Mouse (Mus musculus) stomach, postnatal 0 days (tissue): Measurements from ENCODE around the gene Parva. TPM values are rescaled to one million over a fixed set of nuclear protein-coding genes. Genes with fewer than 3 reads are reported as not detected.

Source experiments
- ATAC-seq: fragments of 200-750 bp; cut with Nextera tagmentation; 2 replicates; pipeline ENCODE4 v1.8.0; 2017; ENCODE audit not compliant: low FRiP score, low TSS enrichment
- DNase-seq: peaks from one replicate; pipeline ENCODE4 v3.0.0-alpha.2; 2016; ENCODE audit warnings: low spot score
- H3K27ac ChIP-seq: fragments of 300-500 bp; sonication (generic); replicated peaks from 2 replicates; pipeline ENCODE4 v1.5.1; 2014; ENCODE audit warnings: mild to moderate bottlenecking, control low read depth
- H3K27me3 ChIP-seq: fragments of 300-500 bp; sonication (generic); 2 replicates; pipeline ENCODE4 v1.6.1; 2014; ENCODE audit warnings: low read length; ENCODE audit not compliant: control insufficient read depth, insufficient read depth
- H3K36me3 ChIP-seq: fragments of 300-500 bp; sonication (generic); 2 replicates; pipeline ENCODE4 v1.6.1; 2014; ENCODE audit warnings: low read length, mixed read lengths; ENCODE audit not compliant: control insufficient read depth, insufficient read depth
- H3K4me1 ChIP-seq: fragments of 300-500 bp; sonication (generic); replicated peaks from 2 replicates; pipeline ENCODE4 v1.6.1; 2014; ENCODE audit warnings: antibody characterized with exemption; ENCODE audit not compliant: control insufficient read depth, insufficient read depth
- H3K4me2 ChIP-seq: fragments of 300-500 bp; sonication (generic); replicated peaks from 2 replicates; pipeline ENCODE4 v1.6.1; 2014; ENCODE audit warnings: low read depth, mild to moderate bottlenecking, control low read depth, moderate library complexity
- H3K4me3 ChIP-seq: fragments of 300-500 bp; sonication (generic); 2 replicates; pipeline ENCODE4 v1.5.1; 2014; ENCODE audit warnings: low read depth, low read length, control low read depth
- H3K9ac ChIP-seq: fragments of 300-500 bp; sonication (generic); 2 replicates; pipeline ENCODE4 v1.6.1; 2014; ENCODE audit warnings: mild to moderate bottlenecking, low read length, control low read depth, mixed read lengths
- H3K9me3 ChIP-seq: fragments of 300-500 bp; sonication (generic); 2 replicates; pipeline ENCODE4 v1.6.1; 2016; ENCODE audit warnings: low read length; ENCODE audit not compliant: control insufficient read depth
- CTCF ChIP-seq: IDR thresholded peaks from 2 replicates; pipeline ENCODE4 v1.5.1; 2016; ENCODE audit warnings: antibody characterized with exemption, low read depth, mild to moderate bottlenecking, moderate library complexity
- EP300 ChIP-seq: optimal IDR thresholded peaks from 2 replicates; pipeline ENCODE3; 2016; ENCODE audit warnings: antibody characterized with exemption
- WGBS: fragments of 180-500 bp; shearing (Covaris S2); extraction: QIAGEN DNeasy Blood & Tissue Kit; methylation state at CpG from one replicate; pipeline ENCODE4 v1.1.7; 2014; 5-methylcytosine and 5-hydroxymethylcytosine counted together
- polyA plus RNA-seq: library from polyadenylated mRNA; unstranded; fragments of >200 nt; fragmentation: Nextera tagmentation; extraction: Ambion mirVana; gene quantifications from 2 replicates; pipeline ENCODE4 v1.2.1, GENCODE M21; 2015

The Parva gene
- polyA plus RNA-seq, 1 experiment from 2014 or later = 72.3 TPM

DNA sequence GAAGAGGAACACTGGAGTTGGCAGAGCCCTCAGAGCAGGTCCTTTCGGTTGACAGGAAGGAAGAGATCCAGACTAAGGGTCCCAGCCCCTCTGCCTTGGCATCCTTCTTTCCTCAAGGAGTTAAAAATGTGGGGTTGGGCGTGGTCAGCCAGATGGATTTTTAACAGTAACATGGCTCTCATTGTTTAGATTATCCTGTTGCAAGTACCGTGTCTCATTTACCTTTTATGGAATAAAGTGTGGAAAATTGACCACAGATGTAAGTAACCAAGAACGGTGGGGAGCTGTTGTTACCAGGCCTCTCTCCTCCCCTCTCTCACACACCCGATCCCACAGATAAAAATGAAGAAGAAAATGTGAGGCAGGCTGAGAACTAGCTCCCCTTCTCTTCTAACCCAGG lies 75.5 kb downstream of the Parva start:
- TF ChIP-seq EP300 (no peak), CTCF (no peak)
- Histone ChIP-seq H3K4me3 (no peak overlapping the region), H3K36me3 (no peaks in the 10 kb centered on the region), H3K27ac (peak overlapping the region; percentile 98), H3K4me2 (no peak overlapping the region), H3K9me3 (no peaks in the 10 kb centered on the region), H3K4me1 (peaks cover 20% of the 10 kb centered on the region), H3K9ac (peak overlapping the region; percentile 47), H3K27me3 (no peaks in the 10 kb centered on the region)
- DNase-seq (no peak), ATAC-seq (no peak)
- 27% methylated on average over 5 of the region's 5 CpGs for WGBS

DNA sequence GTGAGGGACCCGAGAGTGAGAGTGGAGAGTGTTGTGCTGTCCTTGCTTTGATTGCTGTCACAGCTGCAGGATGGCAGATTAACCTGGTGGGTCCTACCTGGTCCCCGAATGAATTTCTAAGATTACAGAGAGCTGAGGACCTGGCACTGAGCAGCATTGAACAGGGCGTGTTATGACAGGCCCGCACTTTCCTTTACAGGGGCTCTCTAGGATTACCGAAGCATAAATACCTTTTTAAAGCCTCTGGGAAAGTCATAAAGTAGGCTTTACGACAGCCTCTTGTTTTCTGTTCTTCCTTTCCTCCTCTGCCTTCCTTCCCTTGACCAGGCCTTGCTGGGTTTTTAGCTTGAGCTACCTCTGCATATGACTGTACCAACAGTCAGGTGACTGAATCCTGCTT lies 76.1 kb downstream of the Parva start:
- no peaks in the 10 kb centered on the region for H3K9me3 ChIP-seq
- H3K27me3 ChIP-seq = no peaks in the 10 kb centered on the region
- H3K4me1 ChIP-seq = peaks cover 20% of the 10 kb centered on the region
- no peak for DNase-seq
- H3K27ac ChIP-seq = peak overlapping the region; percentile 98
- TF ChIP-seq CTCF (no peak), EP300 (no peak)
- H3K4me3 ChIP-seq = no peak overlapping the region
- H3K9ac ChIP-seq = peak overlapping the region; percentile 47
- H3K4me2 ChIP-seq = no peak overlapping the region
- WGBS = 27% methylated on average over 6 of the region's 6 CpGs
- ATAC-seq = no peak
- H3K36me3 ChIP-seq = no peaks in the 10 kb centered on the region

DNA sequence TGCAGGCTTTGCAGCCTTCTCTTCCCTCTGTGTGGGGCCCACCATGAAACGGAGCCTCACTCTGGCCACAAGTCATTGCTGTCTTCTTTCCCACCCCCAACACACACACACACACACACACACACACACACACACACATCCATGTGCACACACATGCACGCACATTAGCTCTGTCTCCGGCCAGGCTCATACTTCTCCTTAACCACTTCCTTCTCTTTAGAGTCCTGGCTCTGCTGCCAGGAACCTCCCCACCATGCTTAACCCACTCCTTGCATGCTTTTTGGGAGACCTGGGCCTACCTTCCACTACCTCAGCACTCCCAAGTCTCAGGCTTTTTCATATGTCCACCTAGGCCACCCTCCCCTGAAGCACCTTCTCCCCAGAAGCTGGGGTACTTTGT lies 76.6 kb downstream of the Parva start:
- TF ChIP-seq CTCF = no peak
- TF ChIP-seq EP300 = no peak
- H3K27ac ChIP-seq = peak overlapping the region; percentile 98
- H3K9me3 ChIP-seq = no peaks in the 10 kb centered on the region
- no peak for DNase-seq
- ATAC-seq = no peak
- no peak overlapping the region for H3K4me2 ChIP-seq
- H3K4me3 ChIP-seq = no peak overlapping the region
- no peaks in the 10 kb centered on the region for H3K36me3 ChIP-seq
- WGBS = 21% methylated on average over 3 of the region's 3 CpGs
- H3K4me1 ChIP-seq = peaks cover 18% of the 10 kb centered on the region
- peak overlapping the region; percentile 47; the same call in 1 of the 2 replicates for H3K9ac ChIP-seq
- no peaks in the 10 kb centered on the region for H3K27me3 ChIP-seq

DNA sequence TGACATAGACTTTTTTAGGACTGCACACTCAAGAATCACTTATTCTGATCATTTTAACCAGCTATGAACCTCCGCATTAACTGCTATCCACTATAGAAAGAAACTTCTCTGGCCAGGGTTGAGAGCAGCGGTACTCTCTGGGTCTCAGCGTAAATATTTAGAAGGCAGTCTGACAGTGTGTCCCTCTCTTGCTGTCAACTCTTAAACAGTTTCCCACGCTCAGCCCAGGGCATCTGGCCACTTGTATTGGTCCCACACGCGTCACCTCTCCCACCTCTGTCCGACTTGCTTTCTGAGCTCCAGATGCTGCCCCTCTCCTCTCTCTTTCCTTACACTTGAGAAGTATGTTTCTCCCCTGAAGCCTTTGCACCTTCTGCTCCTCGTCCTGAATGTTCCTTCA lies 81.8 kb downstream of the Parva start:
- H3K27ac ChIP-seq = peak overlapping the region; percentile 56
- DNase-seq = no peak

GRCm38 (mm10) chr7:112510336-112511048 lies 83.2 kb downstream of the Parva start:
- ATAC-seq (no peak), DNase-seq (no peak)
- 0 out of 2 replicates have a peak overlapping the region, but pooled peaks have one; percentile 49 for H3K27ac ChIP-seq
- no peak overlapping the region for H3K4me2 ChIP-seq
- H3K36me3 ChIP-seq = no peaks in the 10 kb centered on the region
- H3K9ac ChIP-seq = 0 out of 2 replicates have a peak overlapping the region, but pooled peaks have one; percentile 8
- H3K27me3 ChIP-seq = no peaks in the 10 kb centered on the region
- H3K9me3 ChIP-seq = no peaks in the 10 kb centered on the region
- TF ChIP-seq CTCF (no peak), EP300 (no peak)
- no peak overlapping the region for H3K4me3 ChIP-seq
- 30% methylated on average over 10 of the region's 10 CpGs for WGBS
- peaks cover 12% of the 10 kb centered on the region for H3K4me1 ChIP-seq

More for the DNA sequence above, 81.8 kb downstream of the Parva start:
- Histone ChIP-seq H3K4me1 (peaks cover 12% of the 10 kb centered on the region), H3K36me3 (no peaks in the 10 kb centered on the region), H3K9me3 (no peaks in the 10 kb centered on the region), H3K4me3 (no peak overlapping the region), H3K4me2 (no peak overlapping the region), H3K9ac (0 out of 2 replicates have a peak overlapping the region, but pooled peaks have one; percentile 28), H3K27me3 (no peaks in the 10 kb centered on the region)
- TF ChIP-seq CTCF (no peak), EP300 (no peak)
- ATAC-seq = no peak
- WGBS = 49% methylated on average over 8 of the region's 8 CpGs

GRCm38 (mm10) chr7:112511309-112511708 lies 84.0 kb downstream of the Parva start:
- 62% methylated on average over 8 of the region's 8 CpGs for whole genome bisulfite sequencing
- H3K27ac ChIP-seq = no peak overlapping the region
- no peak for DNase-seq

More at GRCm38 (mm10) chr7:112511309-112511708, 84.0 kb downstream of the Parva start:
- H3K4me2 ChIP-seq = no peak overlapping the region
- TF ChIP-seq EP300 (no peak), CTCF (no peak)
- ATAC-seq = no peak
- H3K36me3 ChIP-seq = no peaks in the 10 kb centered on the region
- H3K4me1 ChIP-seq = peaks cover 12% of the 10 kb centered on the region
- no peaks in the 10 kb centered on the region for H3K27me3 ChIP-seq
- H3K9me3 ChIP-seq = no peaks in the 10 kb centered on the region
- no peak overlapping the region for H3K4me3 ChIP-seq
- no peak overlapping the region for H3K9ac ChIP-seq
